Mouse (Mus musculus) neural tube, embryonic 10.5 days (tissue): ENCODE results near the gene 4921536K21Rik.

Experiments
- DNase-seq: peaks from one replicate; pipeline ENCODE4 v3.0.0-alpha.2; 2017; ENCODE audit warnings: low spot score; ENCODE audit errors: extremely low spot score

Gene 4921536K21Rik

GRCm38 (mm10) chr11:3894406-3895281, at the start of gene 4921536K21Rik, which contains the start of gene Dusp18:
Gene 4921536K21Rik, minus strand, starts transcription at chr11:3895098.
Gene Dusp18, plus strand, starts transcription at chr11:3895240.
- peak; percentile 97 for DNase-seq

- no peak for DNase-seq
Measured at GRCm38 (mm10) chr11:3941371-3941770, 46.5 kb upstream of the 4921536K21Rik start.

GRCm38 (mm10) chr11:3937321-3937874, 42.5 kb upstream of the 4921536K21Rik start:
- no peak for DNase-seq

GRCm38 (mm10) chr11:3936318-3936717, 41.4 kb upstream of the 4921536K21Rik start:
- no peak for DNase-seq

- DNase-seq, result no peak
Measured at GRCm38 (mm10) chr11:3935135-3935534, 40.2 kb upstream of the 4921536K21Rik start.

GRCm38 (mm10) chr11:3933756-3934285, 38.9 kb upstream of the 4921536K21Rik start:
- no peak for DNase-seq

- DNase-seq, result peak; percentile 79
Measured at GRCm38 (mm10) chr11:3931511-3932211, 36.8 kb upstream of the 4921536K21Rik start, which contains the start of gene Tcn2. Gene Tcn2, minus strand, starts transcription at chr11:3932159.

- DNase-seq, result no peak
Measured at GRCm38 (mm10) chr11:3930931-3931330, 36.0 kb upstream of the 4921536K21Rik start.

GRCm38 (mm10) chr11:3930019-3930418, 35.1 kb upstream of the 4921536K21Rik start:
- DNase-seq, result no peak

- DNase-seq, result no peak
Measured at GRCm38 (mm10) chr11:3925916-3926315, 31.0 kb upstream of the 4921536K21Rik start.

- no peak for DNase-seq
Measured at GRCm38 (mm10) chr11:3922731-3923130, 27.8 kb upstream of the 4921536K21Rik start.

GRCm38 (mm10) chr11:3922115-3922514, 27.2 kb upstream of the 4921536K21Rik start:
- no peak for DNase-seq

- DNase-seq, result peak; percentile 30
Measured at GRCm38 (mm10) chr11:3921281-3921850, 26.5 kb upstream of the 4921536K21Rik start.

- DNase-seq, result no peak
Measured at GRCm38 (mm10) chr11:3920476-3920875, 25.6 kb upstream of the 4921536K21Rik start.

- no peak for DNase-seq
Measured at GRCm38 (mm10) chr11:3918738-3919137, 23.8 kb upstream of the 4921536K21Rik start.

GRCm38 (mm10) chr11:3914109-3914840, 19.4 kb upstream of the 4921536K21Rik start, which contains the start of gene Slc35e4:
Gene Slc35e4, minus strand, starts transcription at chr11:3914664.
- DNase-seq, result peak; percentile 89

GRCm38 (mm10) chr11:3913316-3914108, 18.6 kb upstream of the 4921536K21Rik start:
- DNase-seq, result peak; percentile 85

GRCm38 (mm10) chr11:3912875-3913271, 18.0 kb upstream of the 4921536K21Rik start:
- DNase-seq, result peak; percentile 59

- DNase-seq, result no peak
Measured at GRCm38 (mm10) chr11:3912100-3912874, 17.4 kb upstream of the 4921536K21Rik start.
